Comparison of ENCODE assay signal across 15 mouse cellular contexts in genomic region chr2:76512133-76512532, GRCm38 (mm10).
"Had no signal": no experiment of that assay in that cellular context is flagged by ENCODE, and none has a peak within 500 bp of the region (broad histone marks: within the 10 kb centered on the region; RNA-seq: fewer than 3 reads in every experiment).

No protein-coding gene starts in this region.

- H3K27ac ChIP-seq: limb, embryonic 12.5 days; limb, embryonic 15.5 days; liver, embryonic 14.5 days; macrophage; midbrain, embryonic 13.5 days; neural tube, embryonic 13.5 days had no signal

- H3K4me1 ChIP-seq: limb, embryonic 12.5 days; limb, embryonic 15.5 days; midbrain, embryonic 13.5 days had no signal

- H3K9ac ChIP-seq: limb, embryonic 12.5 days; limb, embryonic 15.5 days; liver, embryonic 14.5 days; liver, postnatal 0 days; midbrain, embryonic 13.5 days; neural tube, embryonic 13.5 days had no signal

- ATAC-seq: liver, postnatal 0 days; midbrain, embryonic 13.5 days; midbrain, embryonic 16.5 days had no signal

- H3K4me3 ChIP-seq: limb, embryonic 12.5 days; limb, embryonic 15.5 days; midbrain, embryonic 13.5 days; myocyte; neural tube, embryonic 13.5 days had no signal

- H3K36me3 ChIP-seq: limb, embryonic 12.5 days; limb, embryonic 15.5 days; midbrain, embryonic 13.5 days; neural tube, embryonic 13.5 days had no signal

- H3K27me3 ChIP-seq: limb, embryonic 12.5 days; limb, embryonic 15.5 days; midbrain, embryonic 13.5 days; neural tube, embryonic 13.5 days had no signal

- H3K9me3 ChIP-seq: limb, embryonic 15.5 days; midbrain, embryonic 13.5 days; neural tube, embryonic 13.5 days had no signal

- H3K4me2 ChIP-seq: limb, embryonic 12.5 days; limb, embryonic 15.5 days; liver, embryonic 11.5 days; midbrain, embryonic 13.5 days; neural tube, embryonic 13.5 days had no signal

- DNase-seq: kidney, adult 11 months; kidney, postnatal 10 days; left cerebral cortex, postnatal 4 days; liver, postnatal 0 days; lung, postnatal 14 days; thymus, postnatal 25 days had no signal
